Comparison of ENCODE assay signal across 8 mouse cellular contexts in genomic region chr4:145774241-145774761, GRCm38 (mm10).
DNase-seq lines count a peak whose midpoint lies in the region; ATAC-seq lines count a peak whose summit lies in the region.
"Not testable (repeated sequence)": the region's sequence is repeated elsewhere in the genome, so short reads cannot be mapped to it uniquely, and the experiment has no call there.

No protein-coding gene starts in this region.

- peak overlapping the region; percentile 35 for H3K4me2 ChIP-seq in embryonic facial prominence, embryonic 14.5 days (ENCODE audit: low read depth, low read length)
- H3K4me2 ChIP-seq in heart, embryonic 11.5 days = peak overlapping the region; percentile 55

- not testable (repeated sequence) for H3K9me3 ChIP-seq in embryonic facial prominence, embryonic 14.5 days (ENCODE audit: control insufficient read depth, low read length); heart, embryonic 11.5 days (replicated peaks; ENCODE audit: control insufficient read depth, low read length); limb, embryonic 10.5 days (replicated peaks)

- peak; percentile 91 for ATAC-seq in embryonic facial prominence, embryonic 14.5 days (ENCODE audit: low read depth)
- ATAC-seq in heart, embryonic 11.5 days (replicated peaks; ENCODE audit: insufficient number of reproducible peaks, low FRiP score, low TSS enrichment) = peak; percentile 97
- ATAC-seq in megakaryocyte, adult 5-6 weeks (ENCODE audit: poor library complexity, severe bottlenecking) = peak; percentile 91

- H3K27me3 ChIP-seq in embryonic facial prominence, embryonic 14.5 days (replicated peaks; ENCODE audit: control insufficient read depth, insufficient read depth, low read length); heart, embryonic 11.5 days (ENCODE audit: control insufficient read depth, insufficient read depth, low read length); limb, embryonic 10.5 days (ENCODE audit: low read depth, poor library complexity, severe bottlenecking): not testable (repeated sequence)

- peak overlapping the region; percentile 23 for H3K4me3 ChIP-seq in embryonic facial prominence, embryonic 14.5 days (ENCODE audit: low read depth, low read length)
- H3K4me3 ChIP-seq in heart, embryonic 11.5 days (ENCODE audit: low read depth, low read length) = peak overlapping the region; percentile 30
- peak overlapping the region; percentile 36 for H3K4me3 ChIP-seq in limb, embryonic 10.5 days

- peak; percentile 70 for DNase-seq in adrenal gland, adult 2 months
- DNase-seq in embryonic facial prominence, embryonic 14.5 days (ENCODE audit: low spot score) = peak; percentile 0
- peak; percentile 11 for DNase-seq in kidney, adult 11 months
- not testable (repeated sequence) for DNase-seq in limb, embryonic 10.5 days (ENCODE audit: low spot score)
- peak; percentile 2 for DNase-seq in right cerebral cortex, adult 18-20 months
- peak; percentile 10 for DNase-seq in urinary bladder, postnatal 10 days (ENCODE audit: low spot score)

- not testable (repeated sequence) for H3K4me1 ChIP-seq in embryonic facial prominence, embryonic 14.5 days (ENCODE audit: control insufficient read depth, insufficient read depth, low read length); heart, embryonic 11.5 days (ENCODE audit: control insufficient read depth, insufficient read depth, low read length); limb, embryonic 10.5 days

- 3% methylated on average over 18 of the region's 49 CpGs for WGBS in embryonic facial prominence, embryonic 14.5 days
- 2% methylated on average over 41 of the region's 49 CpGs for WGBS in heart, embryonic 11.5 days (ENCODE audit: insufficient replicate concordance)
- 3% methylated on average over 43 of the region's 49 CpGs for WGBS in limb, embryonic 10.5 days

- H3K9ac ChIP-seq in embryonic facial prominence, embryonic 14.5 days (ENCODE audit: low read depth, low read length) = peak overlapping the region; percentile 42; the same call in 1 of the 2 replicates
- peak overlapping the region; percentile 34; the same call in 1 of the 2 replicates for H3K9ac ChIP-seq in heart, embryonic 11.5 days (ENCODE audit: low read depth, low read length)

- H3K36me3 ChIP-seq in embryonic facial prominence, embryonic 14.5 days (ENCODE audit: control insufficient read depth, insufficient read depth, low read length); heart, embryonic 11.5 days (ENCODE audit: control insufficient read depth, insufficient read depth, low read length); limb, embryonic 10.5 days: not testable (repeated sequence)

- not testable (repeated sequence) for H3K27ac ChIP-seq in embryonic facial prominence, embryonic 14.5 days (replicated peaks; ENCODE audit: low read depth, low read length); heart, embryonic 11.5 days (ENCODE audit: low read depth, low read length); limb, embryonic 10.5 days
